Mouse (Mus musculus): ENCODE measurements around the gene Mgst2.

Mgst2 gene

GRCm38 (mm10) chr3:51660060-51660459 is at the start of gene Mgst2:
TSS of gene Mgst2 (plus strand) at chr3:51660360.
- no peak for DNase-seq (ENCODE audit: low read depth, low spot score)

- peak; percentile 46 for DNase-seq (ENCODE audit: low read depth, low spot score)
Measured at GRCm38 (mm10) chr3:51611972-51612371, 48.2 kb upstream of the Mgst2 start.

GRCm38 (mm10) chr3:51612398-51613356 is 47.5 kb upstream of the Mgst2 start:
- DNase-seq (ENCODE audit: low read depth, low spot score): no peak

- no peak for DNase-seq (ENCODE audit: low read depth, low spot score)
Measured at GRCm38 (mm10) chr3:51614278-51614677, 45.9 kb upstream of the Mgst2 start.

GRCm38 (mm10) chr3:51623956-51624355 is 36.2 kb upstream of the Mgst2 start:
- DNase-seq (ENCODE audit: low read depth, low spot score): no peak

GRCm38 (mm10) chr3:51627741-51628140 is 32.4 kb upstream of the Mgst2 start:
- no peak for DNase-seq (ENCODE audit: low read depth, low spot score)

GRCm38 (mm10) chr3:51628977-51629376 is 31.2 kb upstream of the Mgst2 start:
- DNase-seq (ENCODE audit: low read depth, low spot score): no peak

GRCm38 (mm10) chr3:51630746-51631145 is 29.4 kb upstream of the Mgst2 start:
- no peak for DNase-seq (ENCODE audit: low read depth, low spot score)

- DNase-seq (ENCODE audit: low read depth, low spot score): no peak
Measured at GRCm38 (mm10) chr3:51631971-51632370, 28.2 kb upstream of the Mgst2 start.

GRCm38 (mm10) chr3:51634451-51634850 is 25.7 kb upstream of the Mgst2 start:
- DNase-seq (ENCODE audit: low read depth, low spot score): peak; percentile 70

GRCm38 (mm10) chr3:51635960-51636359 is 24.2 kb upstream of the Mgst2 start:
- no peak for DNase-seq (ENCODE audit: low read depth, low spot score)

GRCm38 (mm10) chr3:51636700-51637099 is 23.5 kb upstream of the Mgst2 start:
- peak; percentile 17 for DNase-seq (ENCODE audit: low read depth, low spot score)

- no peak for DNase-seq (ENCODE audit: low read depth, low spot score)
Measured at GRCm38 (mm10) chr3:51637326-51637725, 22.8 kb upstream of the Mgst2 start.

- no peak for DNase-seq (ENCODE audit: low read depth, low spot score)
Measured at GRCm38 (mm10) chr3:51638260-51638659, 21.9 kb upstream of the Mgst2 start.

- DNase-seq (ENCODE audit: low read depth, low spot score): no peak
Measured at GRCm38 (mm10) chr3:51645484-51645883, 14.7 kb upstream of the Mgst2 start.

- DNase-seq (ENCODE audit: low read depth, low spot score): peak; percentile 69
Measured at GRCm38 (mm10) chr3:51646301-51646700, 13.9 kb upstream of the Mgst2 start.

- DNase-seq (ENCODE audit: low read depth, low spot score): no peak
Measured at GRCm38 (mm10) chr3:51647356-51647755, 12.8 kb upstream of the Mgst2 start.

- peak; percentile 86 for DNase-seq (ENCODE audit: low read depth, low spot score)
Measured at GRCm38 (mm10) chr3:51648037-51648664, 12.0 kb upstream of the Mgst2 start.

GRCm38 (mm10) chr3:51649426-51649825 is 10.7 kb upstream of the Mgst2 start:
- no peak for DNase-seq (ENCODE audit: low read depth, low spot score)

GRCm38 (mm10) chr3:51649986-51650385 is 10.2 kb upstream of the Mgst2 start:
- no peak for DNase-seq (ENCODE audit: low read depth, low spot score)

GRCm38 (mm10) chr3:51651149-51651548 is 9.0 kb upstream of the Mgst2 start:
- no peak for DNase-seq (ENCODE audit: low read depth, low spot score)

GRCm38 (mm10) chr3:51652292-51652691 is 7.9 kb upstream of the Mgst2 start:
- peak; percentile 90 for DNase-seq (ENCODE audit: low read depth, low spot score)

- peak; percentile 48 for DNase-seq (ENCODE audit: low read depth, low spot score)
Measured at GRCm38 (mm10) chr3:51652701-51653100, 7.5 kb upstream of the Mgst2 start.

Measured in R1 (cell line).